Mouse (Mus musculus) heart, embryonic 15.5 days (tissue): ENCODE data around the gene Gas7. TPM values are rescaled to one million over a fixed set of nuclear protein-coding genes. Genes with fewer than 3 reads are reported as not detected.

ENCODE experiments used
- ATAC-seq: fragments of 200-750 bp; cut with Nextera tagmentation; replicated peaks from 2 replicates; pipeline ENCODE4 v1.8.0; 2017; ENCODE audit warnings: low read depth, moderate TSS enrichment; ENCODE audit not compliant: insufficient number of reproducible peaks, insufficient read depth, low FRiP score
- H3K27ac ChIP-seq: fragments of 300-500 bp; sonication (generic); 2 replicates; pipeline ENCODE4 v1.5.1; 2015; ENCODE audit warnings: mild to moderate bottlenecking, inconsistent platforms
- H3K27me3 ChIP-seq: fragments of 300-500 bp; sonication (generic); 2 replicates; pipeline ENCODE4 v1.6.1; 2015; ENCODE audit warnings: inconsistent platforms
- H3K36me3 ChIP-seq: fragments of 300-500 bp; sonication (generic); 2 replicates; pipeline ENCODE4 v1.6.1; 2015; ENCODE audit warnings: mild to moderate bottlenecking, inconsistent platforms
- H3K4me1 ChIP-seq: fragments of 300-500 bp; sonication (generic); replicated peaks from 2 replicates; pipeline ENCODE4 v1.6.1; 2015; ENCODE audit warnings: inconsistent platforms
- H3K4me2 ChIP-seq: fragments of 300-500 bp; sonication (generic); 2 replicates; pipeline ENCODE4 v1.6.1; 2015; ENCODE audit warnings: inconsistent platforms, mild to moderate bottlenecking, moderate library complexity
- H3K4me3 ChIP-seq: fragments of 300-500 bp; sonication (generic); 2 replicates; pipeline ENCODE4 v1.5.1; 2015; ENCODE audit warnings: mild to moderate bottlenecking, inconsistent platforms
- H3K9ac ChIP-seq: fragments of 300-500 bp; sonication (generic); 2 replicates; pipeline ENCODE4 v1.6.1; 2015; ENCODE audit warnings: mild to moderate bottlenecking, inconsistent platforms
- H3K9me3 ChIP-seq: fragments of 300-500 bp; sonication (generic); replicated peaks from 2 replicates; pipeline ENCODE4 v1.6.1; 2016; ENCODE audit warnings: inconsistent platforms
- WGBS: fragments of 180-500 bp; shearing (Covaris S2); methylation state at CpG from one replicate; pipeline ENCODE4 v1.1.7; 2015; ENCODE audit warnings: mixed read lengths; 5-methylcytosine and 5-hydroxymethylcytosine counted together
- polyA plus RNA-seq: library from polyadenylated mRNA; unstranded; fragments of >200 nt; fragmentation: Nextera tagmentation; extraction: Ambion mirVana; gene quantifications from 2 replicates; pipeline ENCODE4 v1.2.1, GENCODE M21; 2015

Gas7 gene
- polyA plus RNA-seq, 1 experiment from 2014 or later, result 8.2 TPM

DNA sequence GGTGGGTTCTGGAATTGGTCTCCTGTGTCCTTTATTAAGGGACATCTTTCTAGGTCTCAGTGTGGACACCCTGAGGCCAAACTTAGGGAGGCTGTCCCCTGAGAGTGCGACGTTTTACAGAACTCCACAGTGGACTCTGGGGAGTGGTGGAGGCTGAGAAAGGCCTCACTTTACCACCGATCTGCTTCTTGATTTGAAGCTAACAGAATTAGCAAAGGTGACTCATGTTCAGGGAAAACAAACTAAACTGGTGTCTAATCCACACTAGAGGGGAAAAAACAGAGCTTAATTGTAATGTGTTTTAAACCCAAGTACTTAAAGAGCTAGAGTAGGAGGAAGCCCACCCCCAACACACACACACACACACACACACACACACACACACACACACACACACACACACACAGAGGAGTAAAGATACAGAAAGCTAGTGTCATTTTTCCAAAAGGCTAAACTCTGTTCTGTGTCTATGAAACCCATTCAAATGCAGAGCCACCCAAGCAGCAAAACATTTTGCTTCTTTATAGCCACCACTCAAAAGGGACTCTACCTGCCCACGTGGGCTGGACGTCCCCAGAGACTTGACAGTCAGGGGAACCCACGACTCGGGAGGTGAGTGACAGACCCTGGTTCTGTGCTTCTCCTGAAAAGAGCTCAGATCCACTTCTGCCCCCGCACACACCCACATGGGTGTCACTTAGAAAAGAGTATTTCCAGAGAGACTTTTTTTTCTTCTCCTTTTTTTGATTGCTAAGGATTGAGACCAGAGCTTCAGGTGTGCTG is 268.2 kb downstream of the Gas7 start:
- WGBS, result 62% methylated on average over 8 of the region's 8 CpGs
- Histone ChIP-seq H3K4me2 (no peak overlapping the region), H3K4me1 (peaks cover 17% of the 10 kb centered on the region), H3K9ac (no peak overlapping the region), H3K4me3 (no peak overlapping the region), H3K27me3 (no peaks in the 10 kb centered on the region), H3K9me3 (no peaks in the 10 kb centered on the region), H3K27ac (no peak overlapping the region), H3K36me3 (no peaks in the 10 kb centered on the region)
- ATAC-seq, result no peak

DNA sequence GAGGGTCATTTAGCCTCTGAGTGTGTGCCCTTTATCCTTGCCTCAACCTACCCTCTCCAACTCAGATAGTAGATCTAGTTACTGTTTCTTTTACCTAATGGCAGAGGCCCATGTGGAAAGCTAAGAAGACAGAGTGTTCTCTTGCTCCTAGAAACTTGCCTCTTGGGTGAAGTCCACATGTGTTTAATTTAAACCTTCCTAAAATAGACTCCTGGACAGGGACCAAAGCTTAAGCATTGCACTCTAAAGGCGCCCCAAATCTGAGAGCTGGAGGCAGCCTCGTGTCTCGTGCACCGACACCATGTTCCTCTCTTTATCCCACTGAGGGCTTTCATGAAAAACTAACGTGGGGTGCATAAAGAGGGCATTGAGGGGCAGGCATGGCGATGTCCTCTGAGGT is 271.9 kb downstream of the Gas7 start:
- Histone ChIP-seq H3K36me3 (no peaks in the 10 kb centered on the region), H3K27ac (peak overlapping the region; percentile 60), H3K27me3 (no peaks in the 10 kb centered on the region), H3K4me1 (peaks cover 9% of the 10 kb centered on the region), H3K9ac (no peak overlapping the region), H3K9me3 (no peaks in the 10 kb centered on the region), H3K4me2 (no peak overlapping the region), H3K4me3 (no peak overlapping the region)
- WGBS, result 42% methylated on average over 6 of the region's 6 CpGs
- no peak for ATAC-seq

DNA sequence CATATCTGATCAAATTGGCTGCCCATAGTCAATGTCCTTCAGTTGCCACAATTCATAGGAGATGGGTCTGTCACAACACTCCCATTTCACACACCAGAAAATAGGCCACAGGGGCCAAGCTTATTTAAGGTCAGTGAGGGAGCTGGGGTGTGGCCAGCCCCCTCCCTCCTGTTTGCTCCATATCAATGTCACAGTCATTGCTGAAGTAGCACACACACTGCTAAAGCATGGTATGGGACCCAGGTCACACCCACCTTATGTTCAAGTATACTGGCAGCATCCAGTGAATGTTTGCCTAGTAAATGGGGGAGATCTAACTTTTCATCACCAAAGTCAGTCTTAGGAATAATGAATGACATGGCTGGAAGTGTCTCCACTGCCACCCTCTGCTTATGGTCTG is 273.5 kb downstream of the Gas7 start:
- Histone ChIP-seq H3K9ac (no peak overlapping the region), H3K4me3 (no peak overlapping the region), H3K4me1 (peaks cover 9% of the 10 kb centered on the region), H3K4me2 (no peak overlapping the region), H3K36me3 (no peaks in the 10 kb centered on the region), H3K27me3 (no peaks in the 10 kb centered on the region), H3K27ac (no peak overlapping the region), H3K9me3 (no peaks in the 10 kb centered on the region)
- no peak for ATAC-seq

DNA sequence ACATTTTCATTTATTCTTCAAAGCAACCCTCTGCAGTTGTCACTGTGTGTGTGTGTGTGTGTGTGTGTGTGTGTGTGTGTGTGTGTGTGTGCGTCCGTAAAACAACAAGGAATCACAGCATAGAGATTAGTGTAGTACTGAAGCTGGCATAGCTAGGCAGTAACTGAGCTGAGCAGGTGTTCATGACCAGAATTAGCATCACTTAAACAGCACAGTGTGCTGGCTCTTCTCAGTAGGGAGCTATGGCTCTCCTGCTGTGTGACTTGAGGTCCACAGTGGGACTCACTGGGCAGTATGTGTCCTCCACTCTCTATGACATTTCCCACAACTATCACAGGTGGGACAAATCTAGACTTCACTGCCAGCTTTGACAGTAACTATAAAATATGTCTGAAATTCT is 275.8 kb downstream of the Gas7 start:
- no peak for ATAC-seq
- Histone ChIP-seq H3K9ac (no peak overlapping the region), H3K4me3 (no peak overlapping the region), H3K4me2 (no peak overlapping the region), H3K4me1 (peaks cover 9% of the 10 kb centered on the region), H3K27ac (no peak overlapping the region), H3K27me3 (no peaks in the 10 kb centered on the region), H3K9me3 (no peaks in the 10 kb centered on the region), H3K36me3 (no peaks in the 10 kb centered on the region)
- 82% methylated on average over 2 of the region's 2 CpGs for WGBS

DNA sequence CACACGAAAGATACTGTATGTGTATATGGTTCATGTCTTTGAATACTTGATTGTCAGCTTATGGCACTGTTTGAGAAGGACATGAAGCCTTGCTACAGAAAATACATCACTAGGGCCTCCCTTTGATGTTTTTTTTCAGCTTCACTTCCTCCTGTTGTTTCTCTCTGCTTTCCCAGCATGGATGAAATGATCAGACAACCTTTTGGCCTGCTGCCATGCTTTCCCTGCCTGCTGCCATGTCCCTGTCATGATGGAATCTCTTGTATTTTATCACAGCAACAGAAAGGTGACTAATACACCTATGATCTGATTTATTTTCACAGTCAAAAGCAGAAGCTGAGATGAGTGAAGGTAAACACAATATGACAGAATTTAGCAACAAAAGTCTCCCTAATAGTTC is 278.5 kb downstream of the Gas7 start:
- Histone ChIP-seq H3K27me3 (no peaks in the 10 kb centered on the region), H3K4me2 (no peak overlapping the region), H3K36me3 (no peaks in the 10 kb centered on the region), H3K27ac (no peak overlapping the region), H3K9me3 (no peaks in the 10 kb centered on the region), H3K4me1 (no peaks in the 10 kb centered on the region), H3K4me3 (no peak overlapping the region), H3K9ac (no peak overlapping the region)
- 69% methylated on average over 1 of the region's 1 CpGs for WGBS
- no peak for ATAC-seq

DNA sequence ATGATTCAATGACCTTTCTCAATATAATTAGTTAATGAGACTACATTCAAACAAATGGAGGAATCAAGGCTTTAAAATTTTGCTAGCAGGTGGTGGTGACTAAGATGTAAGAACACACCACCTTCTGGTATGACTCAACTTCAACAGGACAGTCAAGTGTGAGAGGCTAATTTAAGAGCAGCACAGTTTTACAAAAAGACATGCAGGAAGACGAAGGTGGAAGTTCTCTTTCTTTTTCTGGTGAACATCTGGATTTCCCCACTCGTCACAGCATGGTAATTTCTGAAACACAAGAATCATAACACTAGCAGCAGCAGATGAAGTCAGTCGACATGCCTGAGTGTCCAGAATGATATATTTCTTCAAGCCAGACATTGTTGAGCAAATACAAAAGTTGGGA is 279.4 kb downstream of the Gas7 start:
- 61% methylated on average over 3 of the region's 3 CpGs for WGBS
- H3K9ac ChIP-seq, result no peak overlapping the region

DNA sequence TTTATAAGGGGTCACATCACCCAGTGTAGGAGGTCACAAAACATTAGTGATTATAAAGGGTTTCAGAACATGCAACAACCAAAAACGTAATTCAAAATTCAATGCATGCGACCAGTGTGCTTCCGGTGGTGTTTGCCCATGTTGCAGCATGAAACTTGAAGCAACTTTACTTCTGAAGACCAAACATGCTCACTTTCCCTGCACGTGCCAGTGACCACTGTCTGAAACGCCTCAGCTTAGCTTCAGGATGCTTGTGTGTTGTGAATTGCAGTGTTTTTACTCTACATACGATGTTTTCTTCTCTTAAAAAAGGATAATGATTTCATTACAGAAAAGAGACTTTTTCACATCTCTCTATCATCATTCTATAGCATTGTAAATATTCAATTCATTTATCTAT is 283.1 kb downstream of the Gas7 start:
- Histone ChIP-seq H3K9ac (no peak overlapping the region), H3K9me3 (no peaks in the 10 kb centered on the region), H3K27ac (no peak overlapping the region), H3K4me2 (no peak overlapping the region), H3K36me3 (no peaks in the 10 kb centered on the region), H3K27me3 (no peaks in the 10 kb centered on the region), H3K4me1 (no peaks in the 10 kb centered on the region), H3K4me3 (no peak overlapping the region)
- WGBS, result 76% methylated on average over 6 of the region's 6 CpGs
- ATAC-seq, result no peak

More for the DNA sequence above, 279.4 kb downstream of the Gas7 start:
- Histone ChIP-seq H3K36me3 (no peaks in the 10 kb centered on the region), H3K27me3 (no peaks in the 10 kb centered on the region), H3K4me2 (no peak overlapping the region), H3K4me1 (no peaks in the 10 kb centered on the region), H3K27ac (no peak overlapping the region), H3K9me3 (no peaks in the 10 kb centered on the region), H3K4me3 (no peak overlapping the region)
- ATAC-seq, result no peak

Other genes starting within 250 kb of the Gas7 start
- gene Myh4, start 217.4 kb upstream of the Gas7 start, polyA plus RNA-seq, result not detected in 2 replicates
- 1.9 and 2.6 TPM in 2 replicates for gene Myh8, start 178.3 kb upstream of the Gas7 start, polyA plus RNA-seq
- gene Myh13, start 133.8 kb upstream of the Gas7 start, polyA plus RNA-seq, result 0.25 and 0.81 TPM in 2 replicates
- not detected in 2 replicates for gene Rcvrn, start 239.9 kb downstream of the Gas7 start, polyA plus RNA-seq